Mouse (Mus musculus) layer of hippocampus, postnatal 36 days (tissue): ENCODE measurements around the gene Rpl11. TPM values are rescaled to one million over a fixed set of nuclear protein-coding genes. Genes with fewer than 3 reads are reported as not detected.
"Not testable (repeated sequence)": the region's sequence is repeated elsewhere in the genome, so short reads cannot be mapped to it uniquely, and the experiment has no call there.

Experiments
- DNase-seq, 2 experiments: peaks; one replicate each; pipeline ENCODE4 v3.0.0; 2022
- total RNA-seq, 2 experiments: library from RNA; stranded (reverse); gene quantifications; 2 replicates each; pipeline ENCODE4 v1.2.3; 2021

Gene Rpl11
- total RNA-seq, 2 experiments from 2014 or later: 284 to 295 TPM

GRCm38 (mm10) chr4:136069954-136070353 lies 16.7 kb upstream of the Rpl11 start:
- peak; percentile 67 to 68 for DNase-seq

DNA sequence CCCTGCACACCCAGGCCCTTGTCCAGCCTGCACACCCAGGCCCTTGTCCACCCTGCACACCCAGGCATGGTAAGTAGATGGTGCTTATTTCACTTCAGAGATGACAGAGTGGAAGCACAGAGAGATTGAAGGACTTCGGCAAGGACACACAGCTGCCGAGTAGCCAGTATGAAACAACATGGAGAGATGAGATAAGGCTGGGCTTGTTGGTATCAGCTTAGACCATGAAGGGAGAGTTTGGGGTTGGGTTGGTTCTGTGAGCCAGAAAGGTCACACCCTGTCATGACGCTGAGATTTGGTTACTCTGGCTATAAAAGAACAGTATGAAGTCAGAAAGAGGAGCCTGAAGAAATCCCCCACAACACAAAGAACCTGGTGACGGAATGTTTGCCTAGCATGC lies 16.1 kb upstream of the Rpl11 start:
- DNase-seq: no peak

DNA sequence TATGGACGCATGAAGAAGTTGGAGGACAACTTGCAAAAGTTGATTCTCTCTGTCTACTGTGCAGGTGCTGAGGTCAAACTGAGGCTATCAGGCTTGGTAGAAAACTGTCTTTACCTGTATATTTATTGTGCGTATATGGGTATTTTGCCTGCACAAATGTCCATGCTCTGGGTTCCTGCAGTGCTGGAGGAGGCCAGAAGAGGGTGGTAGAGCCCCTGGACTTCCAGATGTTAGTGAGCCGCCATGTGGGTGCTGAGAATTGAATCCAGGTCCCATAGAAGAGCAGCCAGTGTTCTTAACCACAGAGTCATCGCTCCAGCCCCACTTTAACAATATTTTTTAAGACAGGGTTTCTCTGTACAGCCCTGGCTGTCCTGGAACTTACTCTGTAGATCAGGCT lies 9.9 kb upstream of the Rpl11 start:
- no peak for DNase-seq

GRCm38 (mm10) chr4:136059800-136060488 lies 6.7 kb upstream of the Rpl11 start:
- not testable (repeated sequence) for DNase-seq

DNA sequence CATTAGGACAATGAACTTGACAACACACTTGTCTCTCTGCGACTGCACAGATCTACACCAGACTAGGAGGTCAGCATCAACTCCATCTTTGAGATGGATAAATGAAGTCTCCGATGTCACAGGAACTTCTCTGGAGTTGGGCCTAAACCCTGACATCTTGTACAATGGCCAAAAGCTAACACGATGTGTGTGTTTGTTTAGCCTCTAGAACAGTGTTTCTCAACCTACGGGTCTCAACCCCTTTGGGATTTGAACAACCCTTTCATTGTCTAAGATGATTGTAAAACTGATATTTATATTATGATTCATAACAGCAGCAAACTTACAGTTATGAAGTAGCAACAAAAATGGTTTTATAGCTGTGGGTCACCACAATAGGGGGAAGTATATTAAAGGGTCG lies 4.7 kb upstream of the Rpl11 start:
- DNase-seq: no peak

DNA sequence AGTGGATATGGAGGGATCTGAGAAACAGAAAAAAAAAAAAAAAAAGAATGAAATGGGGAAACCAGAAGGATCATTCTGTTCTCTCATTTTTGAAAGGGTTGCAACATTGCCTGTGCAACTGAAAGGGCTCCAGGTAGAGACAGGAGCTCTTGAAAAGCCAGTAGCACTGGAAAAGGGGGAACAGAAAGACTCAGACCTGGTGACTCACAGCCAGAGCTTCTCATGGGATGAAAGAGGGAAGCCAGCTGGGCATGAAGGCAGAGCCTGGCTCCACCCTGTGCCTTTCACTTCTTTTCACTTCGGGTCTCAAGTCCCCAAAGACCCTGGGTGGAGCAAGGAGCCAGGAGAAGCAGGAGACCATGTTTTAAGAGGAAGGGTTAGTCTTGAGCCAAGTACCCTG lies 2.8 kb upstream of the Rpl11 start:
- DNase-seq: no peak

GRCm38 (mm10) chr4:136053843-136054242 lies 615 bp upstream of the Rpl11 start:
- no peak for DNase-seq

GRCm38 (mm10) chr4:136052534-136053246 lies 538 bp downstream of the Rpl11 start:
- peak in 1 of 2 experiments; percentile 32 for DNase-seq

DNA sequence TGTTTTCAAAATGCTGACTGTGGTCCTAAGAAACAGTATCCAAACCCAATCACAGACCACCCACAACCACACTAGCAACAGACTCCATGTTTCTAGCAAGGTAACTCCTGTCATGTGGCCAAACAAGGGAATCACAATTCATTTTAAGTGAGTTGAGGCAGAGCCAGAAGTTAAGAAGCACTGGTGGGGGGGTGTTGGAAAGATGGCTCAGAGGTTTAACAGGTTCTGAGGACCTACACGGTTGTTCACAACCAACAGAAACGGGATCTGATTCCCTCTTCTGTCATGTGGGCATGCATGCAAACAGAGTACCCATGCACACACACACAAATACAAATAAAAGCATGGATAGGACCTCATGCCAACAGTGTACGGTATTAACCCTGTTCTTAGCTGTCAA lies 1.2 kb downstream of the Rpl11 start:
- no peak for DNase-seq

- DNase-seq: no peak
Observed at GRCm38 (mm10) chr4:136050226-136050625, 3.0 kb downstream of the Rpl11 start.

- DNase-seq: no peak
Observed at GRCm38 (mm10) chr4:136048291-136049032, 4.8 kb downstream of the Rpl11 start.

DNA sequence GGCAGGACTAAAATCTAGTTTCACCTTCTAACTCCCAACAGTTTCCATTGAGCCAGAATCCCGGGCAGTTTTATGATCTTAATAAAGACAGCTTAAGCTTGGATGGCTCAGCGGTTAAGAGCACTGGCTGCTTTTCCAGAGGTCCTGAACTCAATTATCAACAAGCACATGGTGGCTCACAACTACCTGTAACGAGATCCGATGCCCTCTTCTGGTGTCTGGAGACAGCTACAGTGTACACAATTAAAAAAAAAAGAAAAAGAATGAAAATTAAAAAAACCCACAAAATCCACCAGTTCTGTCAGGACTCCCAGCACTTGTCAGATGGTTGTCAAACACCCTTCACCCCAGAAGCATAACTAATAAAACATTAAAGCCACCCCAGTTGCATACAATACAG lies 5.6 kb downstream of the Rpl11 start:
- no peak for DNase-seq

GRCm38 (mm10) chr4:136046888-136047287 lies 6.3 kb downstream of the Rpl11 start:
- no peak for DNase-seq

DNA sequence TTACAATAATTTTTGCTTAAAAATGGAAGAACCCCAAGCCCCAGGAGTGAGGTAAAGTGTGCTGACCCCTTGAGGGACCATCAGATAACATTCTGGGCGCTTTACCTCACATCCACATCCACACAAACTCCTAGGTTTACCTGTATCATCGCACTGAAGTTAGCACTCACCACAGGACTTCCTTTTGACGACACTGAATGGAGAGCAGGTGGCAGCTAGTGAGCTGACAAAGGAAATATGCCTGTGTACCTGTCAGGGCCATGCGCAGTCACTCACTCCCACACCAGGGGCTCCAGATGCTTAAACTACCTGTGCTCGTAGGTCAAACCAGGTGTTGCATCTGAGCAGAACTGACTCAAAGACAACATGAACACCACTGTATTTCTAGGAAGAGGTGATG lies 8.1 kb downstream of the Rpl11 start:
- no peak for DNase-seq

GRCm38 (mm10) chr4:136043784-136044400 lies 9.3 kb downstream of the Rpl11 start:
- DNase-seq: no peak

DNA sequence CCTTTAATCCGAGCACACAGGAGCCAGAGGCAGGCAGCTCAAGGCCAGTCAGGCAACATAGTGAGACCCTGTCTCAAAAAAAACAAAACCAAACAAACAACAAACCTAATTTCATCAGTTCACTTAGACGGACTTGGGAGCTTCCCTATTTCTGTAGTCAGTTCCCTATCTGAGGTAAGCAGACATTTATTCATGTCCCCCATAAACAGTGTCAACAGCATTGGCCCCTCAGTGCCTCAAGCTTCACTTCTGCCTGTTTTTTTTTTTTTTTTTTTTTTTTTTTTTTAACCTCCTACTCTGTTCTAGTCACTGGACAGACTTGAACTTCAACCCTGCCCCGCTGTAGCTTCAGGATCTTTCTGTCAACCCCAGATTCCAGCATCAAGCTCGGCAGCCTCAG lies 18.1 kb downstream of the Rpl11 start:
- DNase-seq: no peak

DNA sequence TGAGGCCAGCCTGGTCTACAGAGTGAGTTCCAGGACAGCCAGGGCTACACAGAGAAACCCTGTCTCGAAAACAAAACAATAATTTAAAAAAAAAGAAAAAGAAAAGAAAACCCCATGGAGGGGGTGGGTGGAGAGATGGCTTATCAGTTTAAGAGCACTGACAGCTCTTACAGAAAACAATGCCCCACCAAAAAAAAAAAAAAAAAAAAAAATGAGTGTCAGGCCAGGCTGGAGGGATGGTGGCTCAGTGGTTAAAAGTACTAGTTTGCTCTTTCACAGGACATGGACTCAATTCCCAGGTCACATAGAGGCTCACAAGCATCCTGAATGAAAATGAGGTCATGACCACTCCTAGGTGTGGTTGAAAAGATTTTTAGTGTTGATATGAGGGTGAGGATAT lies 20.0 kb downstream of the Rpl11 start:
- DNase-seq: no peak

- no peak for DNase-seq
Observed at GRCm38 (mm10) chr4:136030968-136031909, 22.0 kb downstream of the Rpl11 start.

- no peak for DNase-seq
Observed at GRCm38 (mm10) chr4:136028689-136029088, 24.5 kb downstream of the Rpl11 start.

GRCm38 (mm10) chr4:136028132-136028564 lies 25.1 kb downstream of the Rpl11 start:
- DNase-seq: no peak

DNA sequence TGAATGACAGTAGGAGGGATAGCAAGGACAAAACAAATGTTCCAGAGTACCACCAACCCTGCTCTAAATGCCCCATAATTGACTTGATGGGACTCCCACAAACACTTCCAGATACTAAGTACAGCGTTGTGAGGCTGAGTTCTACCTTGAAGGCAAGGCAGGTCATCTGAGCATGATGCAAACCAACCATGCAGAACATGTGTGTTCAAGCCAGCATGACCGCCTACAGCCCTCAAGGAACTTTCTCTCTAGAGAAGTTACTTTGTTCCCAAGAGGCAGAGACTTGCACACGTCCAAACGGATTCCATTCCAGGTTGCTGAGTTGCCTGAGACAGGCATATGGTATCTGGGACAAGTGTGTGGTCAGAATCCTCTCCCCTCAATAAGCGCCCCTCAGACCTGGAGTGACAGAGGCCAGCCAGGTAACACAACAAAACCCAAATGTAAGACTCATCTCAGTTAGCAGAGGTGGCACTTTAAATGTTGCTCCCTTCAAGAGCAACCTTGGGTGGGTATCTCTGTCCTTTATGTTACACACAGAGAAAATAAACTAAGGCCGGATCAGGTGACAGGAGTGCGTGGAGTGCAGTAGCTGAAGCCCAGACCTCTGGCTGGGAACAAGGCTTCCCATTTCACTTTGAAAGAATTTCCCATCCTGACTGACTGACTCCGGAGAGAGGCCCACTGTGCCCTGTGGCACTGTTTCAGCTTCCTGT lies 25.7 kb downstream of the Rpl11 start:
- DNase-seq: no peak
